Mouse (Mus musculus): ENCODE measurements around the gene Gm7075.

- TF ChIP-seq CTCF (IDR thresholded peaks at IDR 0.05; ENCODE audit: control insufficient read depth, insufficient read depth, insufficient replicate concordance, low read depth, low read length) (peak; percentile 71; the same call in 1 of the 2 replicates), POLR2A (IDR thresholded peaks at IDR 0.05; ENCODE audit: control insufficient read depth, low read depth, low read length) (no peak)
These were observed at the start of gene Gm7075 for GRCm38 (mm10) chr10:63421739-63422735.
